Mouse (Mus musculus) neutrophil, adult 59 days (primary cell): ENCODE data around the gene T. TPM values are rescaled to one million over a fixed set of nuclear protein-coding genes. Genes with fewer than 3 reads are reported as not detected.

Source experiments
- total RNA-seq, 2 experiments: library from RNA; stranded (reverse); gene quantifications; 1 replicate in 1 of 2; 2 replicates in 1 of 2; pipeline ENCODE4 v1.2.4; 2023

The T gene
- not detected for total RNA-seq

GRCm38 (mm10) chr17:8433978-8434960, at the start of gene T:
TSS of gene T (plus strand) at chr17:8434423.

Other genes with a start within 250 kb of the T start
- not detected for gene Ccr6, start 198.4 kb upstream of the T start, total RNA-seq
- gene Mpc1, start 151.5 kb upstream of the T start, total RNA-seq, result 10 to 100 TPM; 60.7 to 61.5 TPM
- 100 to 1,000 TPM in 1 of 2 experiments, 10 to 100 TPM in 1; 96.0 to 112 TPM for gene Sft2d1, start 123.3 kb upstream of the T start, total RNA-seq
- under 1 TPM; 0.29 to 0.42 TPM for gene Prr18, start 97.0 kb upstream of the T start, total RNA-seq
- not detected for gene T2, start 78.4 kb upstream of the T start, total RNA-seq
- 1 to 10 TPM; 1.4 to 1.5 TPM for gene Pde10a, start 90.9 kb downstream of the T start, total RNA-seq
- not detected for gene Gm17087, start 132.5 kb downstream of the T start, total RNA-seq